Mouse (Mus musculus) liver, adult 2 months (tissue): ENCODE measurements at regions not wholly inside any gene's neighbourhood (a gene's known extent, or its start where the extent isn't known, plus 50 kb on each side); places are given as distances from the start of the nearest gene placed in this dataset.

Experiments used
- DNase-seq: peaks from one replicate; pipeline ENCODE4 v3.0.0-alpha.2; 2011; ENCODE audit warnings: low read depth, low spot score; ENCODE audit errors: extremely low read depth
- H3K27ac ChIP-seq: fragments of 200-500 bp; replicated peaks from 2 replicates; pipeline ENCODE4 v1.5.1; 2012; ENCODE audit warnings: low read depth, mild to moderate bottlenecking, control low read depth, inconsistent platforms, low read length; ENCODE audit not compliant: insufficient read depth
- H3K27me3 ChIP-seq: fragments of 200-500 bp; 2 replicates; pipeline ENCODE4 v1.6.1; 2012; ENCODE audit warnings: mild to moderate bottlenecking, moderate library complexity, low read length, inconsistent platforms; ENCODE audit not compliant: control insufficient read depth, insufficient read depth
- H3K36me3 ChIP-seq: fragments of 200-500 bp; 2 replicates; pipeline ENCODE4 v1.6.1; 2012; ENCODE audit warnings: low read length, inconsistent platforms; ENCODE audit not compliant: control insufficient read depth, insufficient read depth
- H3K4me1 ChIP-seq: fragments of 200-500 bp; 2 replicates; pipeline ENCODE4 v1.6.1; 2011; ENCODE audit warnings: low read length; ENCODE audit not compliant: control insufficient read depth, insufficient read depth
- H3K4me3 ChIP-seq: fragments of 200-500 bp; 2 replicates; pipeline ENCODE4 v1.5.1; 2011; ENCODE audit warnings: low read depth, mild to moderate bottlenecking, control low read depth, low read length, moderate library complexity; ENCODE audit not compliant: insufficient read depth
- H3K79me2 ChIP-seq: fragments of 200-500 bp; 2 replicates; pipeline ENCODE4 v1.6.1; 2012; ENCODE audit warnings: inconsistent platforms, mild to moderate bottlenecking, low read length, moderate library complexity; ENCODE audit not compliant: control insufficient read depth, insufficient read depth
- H3K9ac ChIP-seq: fragments of 200-500 bp; 2 replicates; pipeline ENCODE4 v1.6.1; 2012; ENCODE audit warnings: low read depth, mild to moderate bottlenecking, control low read depth, inconsistent platforms, low read length
- CTCF ChIP-seq: fragments of 200-500 bp; IDR thresholded peaks from 2 replicates; pipeline ENCODE4 v1.5.1; 2011; ENCODE audit warnings: low read depth, low read length, control low read depth
- POLR2A ChIP-seq: fragments of 200-500 bp; IDR thresholded peaks from 2 replicates; pipeline ENCODE4 v1.6.1; 2011; ENCODE audit warnings: low read length, control low read depth; ENCODE audit not compliant: insufficient read depth; ENCODE audit errors: extremely low read depth
- WGBS: fragments of 180-500 bp; shearing (Covaris S2); methylation state at CpG from one replicate; pipeline ENCODE4 v1.1.7; 2018; 5-methylcytosine and 5-hydroxymethylcytosine counted together

- Histone ChIP-seq H3K4me3 (no peak overlapping the region), H3K27ac (no peak overlapping the region), H3K27me3 (no peaks in the 10 kb centered on the region; the same call in 1 of the 2 replicates), H3K36me3 (no peaks in the 10 kb centered on the region), H3K9ac (no peak overlapping the region), H3K79me2 (no peaks in the 10 kb centered on the region), H3K4me1 (no peaks in the 10 kb centered on the region)
- WGBS: 97% methylated on average over 7 of the region's 7 CpGs
- TF ChIP-seq CTCF: no peak
- no peak for DNase-seq
Measured at GRCm38 (mm10) chr17:48780217-48780616, 152.0 kb upstream of the Lrfn2 start.

- Histone ChIP-seq H3K27me3 (no peaks in the 10 kb centered on the region; the same call in 1 of the 2 replicates), H3K27ac (no peak overlapping the region), H3K4me1 (no peaks in the 10 kb centered on the region), H3K79me2 (no peaks in the 10 kb centered on the region), H3K4me3 (no peak overlapping the region), H3K36me3 (no peaks in the 10 kb centered on the region), H3K9ac (no peak overlapping the region)
- TF ChIP-seq CTCF: no peak
- no peak for DNase-seq
- 74% methylated on average over 5 of the region's 5 CpGs for WGBS
Measured at GRCm38 (mm10) chr17:48784417-48784816, 147.8 kb upstream of the Lrfn2 start.

- 79% methylated on average over 12 of the region's 12 CpGs for WGBS
- Histone ChIP-seq H3K79me2 (no peaks in the 10 kb centered on the region), H3K4me1 (no peaks in the 10 kb centered on the region), H3K4me3 (no peak overlapping the region), H3K27me3 (no peaks in the 10 kb centered on the region), H3K9ac (no peak overlapping the region), H3K27ac (no peak overlapping the region), H3K36me3 (no peaks in the 10 kb centered on the region)
- no peak for TF ChIP-seq POLR2A
- no peak for TF ChIP-seq CTCF
- no peak for DNase-seq
Measured at GRCm38 (mm10) chr17:48786501-48786900, 145.7 kb upstream of the Lrfn2 start.

- H3K79me2 ChIP-seq: no peaks in the 10 kb centered on the region
- TF ChIP-seq POLR2A (no peak), CTCF (no peak)
- DNase-seq: no peak
- no peak overlapping the region for H3K4me3 ChIP-seq
- no peaks in the 10 kb centered on the region for H3K27me3 ChIP-seq
- H3K36me3 ChIP-seq: no peaks in the 10 kb centered on the region
- no peaks in the 10 kb centered on the region for H3K4me1 ChIP-seq
- WGBS: 90% methylated on average over 7 of the region's 7 CpGs
- H3K27ac ChIP-seq: no peak overlapping the region
- H3K9ac ChIP-seq: no peak overlapping the region
Measured at GRCm38 (mm10) chr17:48789846-48790245, 142.3 kb upstream of the Lrfn2 start.

DNA sequence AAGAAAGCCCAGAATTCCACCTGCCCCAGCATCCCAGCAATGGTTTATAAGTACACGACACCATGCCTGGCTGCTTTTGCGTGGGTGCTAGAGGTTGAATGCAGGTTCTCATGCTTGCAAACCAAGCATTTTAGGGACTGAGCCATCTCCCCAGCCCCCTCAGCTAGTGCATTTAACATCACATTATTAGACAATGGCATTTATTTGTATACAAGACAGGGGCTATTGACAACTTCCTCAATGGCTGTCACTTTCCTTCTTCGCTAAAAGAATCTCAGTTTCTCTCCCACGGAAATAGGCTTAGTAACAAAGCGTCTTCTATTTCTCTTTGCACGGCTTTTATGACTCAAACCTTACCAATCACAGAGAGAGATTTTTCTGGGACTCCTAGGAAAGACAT, 141.7 kb upstream of the Lrfn2 start:
- H3K27me3 ChIP-seq: no peaks in the 10 kb centered on the region

GRCm38 (mm10) chr17:48792954-48793353, 139.2 kb upstream of the Lrfn2 start:
- no peaks in the 10 kb centered on the region for H3K79me2 ChIP-seq
- TF ChIP-seq CTCF (no peak), POLR2A (no peak)
- H3K27ac ChIP-seq: no peak overlapping the region
- 78% methylated on average over 5 of the region's 5 CpGs for WGBS
- no peak overlapping the region for H3K4me3 ChIP-seq
- no peak for DNase-seq
- no peaks in the 10 kb centered on the region for H3K4me1 ChIP-seq
- H3K36me3 ChIP-seq: no peaks in the 10 kb centered on the region
- H3K9ac ChIP-seq: no peak overlapping the region
- H3K27me3 ChIP-seq: no peaks in the 10 kb centered on the region

More for the DNA sequence above, 141.7 kb upstream of the Lrfn2 start:
- WGBS: 93% methylated on average over 6 of the region's 6 CpGs
- no peak overlapping the region for H3K4me3 ChIP-seq
- H3K79me2 ChIP-seq: no peaks in the 10 kb centered on the region
- H3K27ac ChIP-seq: no peak overlapping the region
- no peaks in the 10 kb centered on the region for H3K4me1 ChIP-seq
- no peak for DNase-seq
- H3K36me3 ChIP-seq: no peaks in the 10 kb centered on the region
- no peak for TF ChIP-seq CTCF
- no peak for TF ChIP-seq POLR2A
- no peak overlapping the region for H3K9ac ChIP-seq
